Mouse (Mus musculus): ENCODE data around the gene Mrpl44. TPM values are rescaled to one million over a fixed set of nuclear protein-coding genes. Genes with fewer than 3 reads are reported as not detected.

Gene Mrpl44
- polyA plus RNA-seq (2015; fragmentation: Nextera tagmentation; extraction: Ambion mirVana), result 31.1 and 31.3 TPM in 2 replicates

GRCm38 (mm10) chr1:79775927-79776458, at the start of gene Mrpl44, which contains the start of gene Wdfy1:
TSS of gene Mrpl44 (plus strand) at chr1:79776018.
TSS of gene Wdfy1 (minus strand) at chr1:79776143.

Other genes with a start within 250 kb of the Mrpl44 start
- 1.2 and 1.8 TPM in 2 replicates for gene Ap1s3, start 104.0 kb upstream of the Mrpl44 start, polyA plus RNA-seq (2015; fragmentation: Nextera tagmentation; extraction: Ambion mirVana)
- gene Wdfy1, start 125 bp downstream of the Mrpl44 start, polyA plus RNA-seq (2015; fragmentation: Nextera tagmentation; extraction: Ambion mirVana), result 44.3 and 48.4 TPM in 2 replicates
- 38.7 and 41.4 TPM in 2 replicates for gene Serpine2, start 85.2 kb downstream of the Mrpl44 start, polyA plus RNA-seq (2015; fragmentation: Nextera tagmentation; extraction: Ambion mirVana)

Measured in urinary bladder, postnatal 0 days (tissue).